Mouse (Mus musculus) cortical plate, adult 2 months (tissue): ENCODE results near the gene Ptprt.

Experiments
- CTCF ChIP-seq: fragments of 200-500 bp; IDR thresholded peaks from 2 replicates; pipeline ENCODE4 v1.5.1; 2011; ENCODE audit warnings: mild to moderate bottlenecking, control low read depth, low read length; ENCODE audit not compliant: insufficient read depth; ENCODE audit errors: extremely low read depth
- POLR2A ChIP-seq: fragments of 200-500 bp; IDR thresholded peaks from 2 replicates; pipeline ENCODE4 v1.6.1; 2011; ENCODE audit warnings: mild to moderate bottlenecking, low read length, control low read depth; ENCODE audit not compliant: insufficient read depth; ENCODE audit errors: extremely low read depth

- no peak for TF ChIP-seq CTCF
- no peak for TF ChIP-seq POLR2A
Measured at GRCm38 (mm10) chr2:162282606-162283005, 378.3 kb downstream of the Ptprt start.
